Mouse (Mus musculus): ENCODE data around the gene B9d2. TPM values are rescaled to one million over a fixed set of nuclear protein-coding genes. Genes with fewer than 3 reads are reported as not detected.

The B9d2 gene
- polyA plus RNA-seq, 1 experiment, result 40.7 TPM

DNA sequence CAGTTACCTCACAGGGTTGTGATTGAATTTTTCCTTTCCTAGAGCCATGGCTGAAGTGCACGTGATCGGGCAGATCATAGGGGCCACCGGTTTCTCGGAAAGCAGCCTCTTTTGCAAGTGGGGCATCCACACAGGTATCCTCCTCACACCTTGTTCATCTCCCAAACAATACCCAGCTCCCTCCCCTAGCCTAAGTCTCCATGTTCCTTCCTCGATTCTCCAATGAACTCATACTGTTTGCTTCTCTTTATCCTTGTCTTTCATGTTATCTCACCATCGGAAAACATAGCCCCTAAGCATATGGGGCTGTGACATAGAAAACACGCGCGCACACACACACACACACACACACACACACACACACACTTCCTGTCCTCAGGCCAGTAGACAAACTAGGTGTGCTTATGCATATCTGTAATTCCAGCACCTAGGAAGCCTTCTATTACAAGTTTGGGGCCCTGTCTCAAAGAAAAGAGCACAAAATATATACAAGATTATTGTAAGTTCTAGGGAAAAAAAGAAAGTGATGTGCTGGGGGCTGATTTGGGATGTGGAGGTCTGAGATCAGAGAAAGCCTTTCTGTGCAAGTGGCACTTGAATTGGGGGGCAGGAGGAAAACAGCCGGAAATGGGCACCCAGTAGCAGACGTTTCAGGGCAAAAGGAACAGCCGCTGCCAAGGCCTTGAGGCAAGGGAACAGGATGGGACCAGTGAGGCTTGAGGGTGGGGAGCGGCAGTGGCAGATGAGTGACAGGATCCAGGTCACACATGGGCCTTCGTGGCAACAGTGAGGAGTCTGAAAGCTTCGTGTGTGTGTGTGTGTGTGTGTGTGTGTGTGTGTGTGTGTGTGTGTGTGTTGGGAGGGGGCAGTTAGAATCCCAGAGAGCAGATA, 1.0 kb downstream of the B9d2 start:
- Histone ChIP-seq H3K4me2 (ENCODE audit: low read depth) (peak overlapping the region; percentile 99), H3K36me3 (ENCODE audit: control insufficient read depth, insufficient read depth) (no peaks in the 10 kb centered on the region), H3ac (ENCODE audit: control insufficient read depth, insufficient read length) (no peak overlapping the region), H3K79me2 (ENCODE audit: control insufficient read depth, insufficient read depth) (peaks cover 5% of the 10 kb centered on the region), H3K4me3 (peak overlapping the region; percentile 39), H3K27me3 (ENCODE audit: control insufficient read depth, insufficient read depth, insufficient read length) (no peaks in the 10 kb centered on the region)
- TF ChIP-seq TCF12 (IDR thresholded peaks at IDR 0.05; ENCODE audit: insufficient read depth, poor library complexity, severe bottlenecking), result no peak

DNA sequence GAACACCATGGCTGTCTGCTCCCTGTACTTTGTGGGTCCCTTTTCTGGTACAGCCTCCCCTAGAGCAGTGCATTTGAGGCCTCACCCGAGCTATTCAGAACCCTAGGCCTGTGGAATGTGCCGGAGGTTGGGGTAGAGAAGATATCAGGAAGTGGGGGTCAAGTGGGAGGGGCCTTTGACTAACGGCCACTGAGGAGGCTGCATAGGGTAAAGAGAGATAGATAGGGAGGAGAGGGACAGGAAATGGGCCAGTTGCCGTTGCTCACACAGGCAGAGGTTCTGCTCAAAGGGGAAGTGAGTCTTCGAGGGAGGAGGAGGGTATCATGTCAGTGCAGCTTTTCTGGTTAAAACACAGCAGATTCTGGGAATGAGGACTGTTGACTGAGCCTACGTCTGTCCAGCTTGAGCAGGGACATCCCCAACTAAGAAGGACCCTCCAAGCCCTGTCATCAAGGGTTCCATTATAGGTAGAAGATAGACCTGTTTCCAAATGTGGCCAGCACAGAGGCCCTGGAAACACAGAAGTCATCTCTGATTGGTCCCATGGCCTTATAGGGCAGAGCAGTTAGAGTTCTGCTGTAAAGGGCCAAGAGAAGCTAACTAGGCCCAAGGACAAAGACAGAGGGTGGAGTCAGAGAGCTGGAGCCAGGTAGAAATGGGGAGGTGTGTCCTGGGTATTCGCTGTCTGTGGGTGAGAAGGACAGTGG, 3.0 kb downstream of the B9d2 start:
- Histone ChIP-seq H3K4me3 (no peak overlapping the region), H3K79me2 (ENCODE audit: control insufficient read depth, insufficient read depth) (peaks cover 19% of the 10 kb centered on the region), H3K4me2 (ENCODE audit: low read depth) (no peak overlapping the region), H3K36me3 (ENCODE audit: control insufficient read depth, insufficient read depth) (no peaks in the 10 kb centered on the region), H3ac (ENCODE audit: control insufficient read depth, insufficient read length) (no peak overlapping the region), H3K27me3 (ENCODE audit: control insufficient read depth, insufficient read depth, insufficient read length) (no peaks in the 10 kb centered on the region)
- TF ChIP-seq E2F4 (IDR thresholded peaks at IDR 0.05; ENCODE audit: insufficient read depth), result no peak
- TF ChIP-seq MYOD1 (IDR thresholded peaks at IDR 0.05; ENCODE audit: control insufficient read depth in 1 of 3, insufficient read length in 2 of 3, low read depth in 2 of 3), result no peak

DNA sequence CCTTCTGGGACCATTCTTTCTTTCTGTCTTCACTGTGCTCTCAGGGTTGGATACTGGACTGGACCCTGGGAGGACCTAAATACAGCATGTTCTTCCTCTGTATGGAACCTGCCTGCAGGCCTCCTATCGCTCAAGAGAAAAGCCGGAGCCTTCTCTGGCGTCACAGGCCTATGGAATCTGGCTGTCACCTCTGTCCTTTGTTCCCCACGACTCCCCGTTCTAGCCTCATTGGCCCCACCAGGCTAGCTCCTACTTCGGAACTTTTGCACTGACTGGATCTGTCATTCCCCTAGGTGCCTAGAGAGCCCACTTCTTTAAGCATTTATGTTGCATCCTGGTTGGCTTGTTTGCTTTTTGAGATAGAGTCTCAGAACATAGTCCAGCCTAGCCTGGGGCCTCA, 4.1 kb downstream of the B9d2 start:
- H3K27me3 ChIP-seq (ENCODE audit: control insufficient read depth, insufficient read depth, insufficient read length), result no peaks in the 10 kb centered on the region
- H3K4me3 ChIP-seq, result no peak overlapping the region
- H3K79me2 ChIP-seq (ENCODE audit: control insufficient read depth, insufficient read depth), result peaks cover 25% of the 10 kb centered on the region
- H3K4me2 ChIP-seq (ENCODE audit: low read depth), result no peak overlapping the region
- no peak overlapping the region for H3ac ChIP-seq (ENCODE audit: control insufficient read depth, insufficient read length)
- H3K36me3 ChIP-seq (ENCODE audit: control insufficient read depth, insufficient read depth), result no peaks in the 10 kb centered on the region
- no peak for TF ChIP-seq USF1 (IDR thresholded peaks at IDR 0.05; ENCODE audit: low read depth)
- TF ChIP-seq SRF (IDR thresholded peaks at IDR 0.05; ENCODE audit: control insufficient read depth, insufficient read length, low read depth), result no peak
- no peak for TF ChIP-seq MYOD1 (IDR thresholded peaks at IDR 0.05; ENCODE audit: control insufficient read depth in 1 of 3, insufficient read length in 2 of 3, low read depth in 2 of 3)
- TF ChIP-seq POLR2A (IDR thresholded peaks at IDR 0.05; ENCODE audit: insufficient read length, low read depth), result no peak
- no peak for TF ChIP-seq E2F4 (IDR thresholded peaks at IDR 0.05; ENCODE audit: insufficient read depth)
- TF ChIP-seq MYOG (IDR thresholded peaks at IDR 0.05; ENCODE audit: control insufficient read depth in 1 of 3, insufficient read depth in 1 of 3, insufficient read length in 2 of 3, low read depth in 2 of 3), result no peak
- no peak for TF ChIP-seq TCF12 (IDR thresholded peaks at IDR 0.05; ENCODE audit: insufficient read depth, poor library complexity, severe bottlenecking)

DNA sequence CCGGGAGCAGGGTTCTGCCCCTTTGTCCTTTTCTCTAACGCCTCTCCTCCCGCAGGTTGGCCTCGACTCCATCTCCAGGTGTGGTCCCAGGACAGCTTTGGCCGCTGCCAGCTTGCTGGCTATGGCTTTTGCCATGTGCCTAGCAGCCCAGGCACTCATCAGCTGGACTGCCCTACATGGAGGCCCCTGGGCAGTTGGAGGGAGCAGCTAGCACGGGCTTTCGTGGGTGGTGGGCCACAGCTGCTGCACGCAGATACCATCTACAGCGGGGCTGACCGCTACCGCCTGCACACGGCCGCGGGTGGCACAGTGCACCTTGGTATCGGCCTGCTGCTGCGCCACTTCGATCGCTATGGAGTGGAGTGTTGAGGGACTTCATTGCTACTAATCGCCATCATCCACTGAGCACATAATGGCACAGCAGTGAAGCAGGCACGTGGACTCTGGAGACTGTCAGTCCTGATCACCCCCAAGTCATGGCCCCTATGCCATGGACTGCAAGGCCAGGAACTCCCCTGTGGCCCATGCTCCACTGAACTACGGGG, 5.4 kb downstream of the B9d2 start:
- Histone ChIP-seq H3K4me2 (ENCODE audit: low read depth) (peak overlapping the region; percentile 62), H3ac (ENCODE audit: control insufficient read depth, insufficient read length) (no peak overlapping the region), H3K4me3 (peak overlapping the region; percentile 90), H3K79me2 (ENCODE audit: control insufficient read depth, insufficient read depth) (peaks cover 33% of the 10 kb centered on the region), H3K27me3 (ENCODE audit: control insufficient read depth, insufficient read depth, insufficient read length) (no peaks in the 10 kb centered on the region), H3K36me3 (ENCODE audit: control insufficient read depth, insufficient read depth) (no peaks in the 10 kb centered on the region)
- no peak for TF ChIP-seq MYOG (IDR thresholded peaks at IDR 0.05; ENCODE audit: control insufficient read depth in 1 of 3, insufficient read depth in 1 of 3, insufficient read length in 2 of 3, low read depth in 2 of 3)
- no peak for TF ChIP-seq POLR2A (IDR thresholded peaks at IDR 0.05; ENCODE audit: insufficient read length, low read depth)
- no peak for TF ChIP-seq POLR2AphosphoS2 (IDR thresholded peaks at IDR 0.05; ENCODE audit: insufficient read length, low read depth)
- TF ChIP-seq E2F4 (IDR thresholded peaks at IDR 0.05; ENCODE audit: insufficient read depth), result no peak
- no peak for TF ChIP-seq REST (IDR thresholded peaks at IDR 0.05; ENCODE audit: insufficient read depth, insufficient read length)
- no peak for TF ChIP-seq TCF3 (IDR thresholded peaks at IDR 0.05; ENCODE audit: insufficient read length, low read depth)
- TF ChIP-seq TCF12 (IDR thresholded peaks at IDR 0.05; ENCODE audit: insufficient read depth, poor library complexity, severe bottlenecking), result no peak
- no peak for TF ChIP-seq MYOD1 (IDR thresholded peaks at IDR 0.05; ENCODE audit: control insufficient read depth in 1 of 3, insufficient read length in 2 of 3, low read depth in 2 of 3)
- TF ChIP-seq MAX (IDR thresholded peaks at IDR 0.05; ENCODE audit: low read depth), result no peak
- no peak for TF ChIP-seq CEBPB (IDR thresholded peaks at IDR 0.05; ENCODE audit: insufficient read depth, poor library complexity, severe bottlenecking)
- TF ChIP-seq SRF (IDR thresholded peaks at IDR 0.05; ENCODE audit: control insufficient read depth, insufficient read length, low read depth), result no peak
- no peak for TF ChIP-seq USF1 (IDR thresholded peaks at IDR 0.05; ENCODE audit: low read depth)
